Mouse (Mus musculus): ENCODE results near the gene Ptpn6.
A peak's percentile ranks its signal among the peaks of the same experiment; 100 is the strongest.

The Ptpn6 gene

DNA sequence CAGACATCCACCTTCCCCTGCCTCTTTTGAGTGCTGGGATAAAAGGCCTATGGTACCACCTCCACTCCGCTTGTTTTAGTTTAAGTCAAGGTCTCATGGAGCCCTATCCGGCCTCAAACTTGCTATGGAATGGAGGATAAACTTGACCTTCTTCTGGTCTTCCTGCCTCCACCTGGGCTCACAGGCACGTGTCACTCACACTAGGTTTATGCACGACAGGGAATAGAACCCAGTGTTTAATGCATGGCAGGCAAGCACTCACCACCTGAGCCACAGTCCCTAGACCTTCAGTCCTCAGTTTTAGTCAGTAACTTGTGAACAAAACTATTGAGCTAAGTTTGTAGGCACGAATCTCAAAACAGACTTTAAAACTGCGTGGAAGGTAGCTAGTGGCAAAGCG, 7.5 kb downstream of the Ptpn6 start:
- DNase-seq (ENCODE audit: extremely low spot score, low spot score) = no peak

DNA sequence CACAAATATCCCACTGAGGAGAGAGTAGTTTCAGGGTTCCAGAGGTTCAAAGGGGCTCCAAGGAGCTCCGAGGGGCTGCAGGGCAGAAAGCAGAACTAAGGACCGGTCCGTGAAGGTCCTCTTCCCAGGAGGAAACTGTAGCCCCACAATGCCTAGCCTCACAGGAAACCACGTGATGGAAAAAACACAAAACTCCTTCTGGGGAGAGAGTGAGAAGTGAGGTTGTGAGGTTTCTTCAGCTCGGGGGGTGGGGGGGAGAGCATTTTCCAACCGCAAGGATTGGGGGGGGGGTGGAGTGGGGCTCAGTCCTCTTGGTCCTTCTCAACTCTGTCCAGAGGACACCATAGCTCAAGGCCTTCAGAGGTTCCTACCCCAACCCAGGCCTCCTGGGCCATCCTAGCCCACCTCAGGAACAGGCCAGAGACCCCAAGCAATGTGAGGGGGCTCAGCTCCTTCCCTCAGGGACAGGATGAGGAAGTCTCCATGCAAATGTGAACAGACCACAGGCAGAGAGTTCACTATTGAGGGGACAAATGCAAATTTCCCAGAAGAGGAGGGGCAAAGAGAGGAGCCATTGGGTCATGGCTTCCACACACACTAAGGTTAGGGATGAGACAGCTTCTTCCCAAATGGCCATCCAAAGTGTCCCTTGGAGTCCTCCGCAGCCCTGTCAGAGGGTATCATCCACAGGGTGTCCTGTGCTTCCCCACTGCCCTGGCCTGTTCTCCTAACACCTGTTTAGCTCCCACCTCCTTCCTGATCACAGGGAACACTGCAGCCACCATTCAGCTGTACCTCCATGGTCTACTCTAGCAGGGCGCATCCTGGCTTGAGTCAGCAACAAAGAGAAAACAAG, 8.4 kb downstream of the Ptpn6 start:
- no peak for DNase-seq (ENCODE audit: extremely low spot score, low spot score)

DNA sequence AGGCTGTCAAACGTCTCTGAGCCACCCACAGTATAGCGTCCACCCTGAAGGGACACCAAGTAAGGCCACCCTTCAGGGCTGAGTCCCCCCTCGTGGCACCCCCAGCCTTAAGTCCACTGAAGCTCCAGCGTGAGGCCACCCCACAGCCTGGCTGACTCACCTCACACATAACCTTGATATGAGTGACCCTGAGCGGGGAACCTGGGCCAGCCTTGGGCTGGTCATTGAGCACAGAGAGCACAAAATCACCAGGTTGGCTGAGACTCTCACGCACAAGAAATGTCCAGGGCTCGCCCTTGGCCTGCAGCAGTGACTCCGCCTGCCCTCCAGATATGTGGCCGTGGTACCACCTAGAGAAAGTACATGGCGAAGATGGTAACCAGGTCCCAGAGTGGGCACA, 9.9 kb downstream of the Ptpn6 start:
- no peak for DNase-seq (ENCODE audit: extremely low spot score, low spot score)

DNA sequence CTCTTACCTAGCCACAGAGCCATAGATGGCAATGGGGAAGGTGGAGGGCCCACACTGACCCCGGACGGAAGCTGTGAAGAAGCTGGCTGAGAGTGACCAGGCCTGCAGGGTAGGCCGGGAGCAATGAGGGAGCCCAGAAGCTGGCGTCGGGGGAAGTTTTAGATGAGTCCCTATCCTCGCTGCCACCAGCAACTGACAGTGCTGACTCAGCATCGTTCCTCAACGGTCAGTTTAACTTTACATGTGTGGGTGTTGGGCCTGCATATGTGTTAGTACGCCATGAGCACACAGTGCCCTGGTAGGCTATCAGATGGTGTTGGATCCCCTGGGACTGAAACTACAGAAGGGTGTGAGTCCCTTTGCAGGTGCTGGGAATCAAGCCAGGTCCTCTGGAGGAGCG, 14.0 kb downstream of the Ptpn6 start:
- DNase-seq (ENCODE audit: extremely low spot score, low spot score) = no peak

DNA sequence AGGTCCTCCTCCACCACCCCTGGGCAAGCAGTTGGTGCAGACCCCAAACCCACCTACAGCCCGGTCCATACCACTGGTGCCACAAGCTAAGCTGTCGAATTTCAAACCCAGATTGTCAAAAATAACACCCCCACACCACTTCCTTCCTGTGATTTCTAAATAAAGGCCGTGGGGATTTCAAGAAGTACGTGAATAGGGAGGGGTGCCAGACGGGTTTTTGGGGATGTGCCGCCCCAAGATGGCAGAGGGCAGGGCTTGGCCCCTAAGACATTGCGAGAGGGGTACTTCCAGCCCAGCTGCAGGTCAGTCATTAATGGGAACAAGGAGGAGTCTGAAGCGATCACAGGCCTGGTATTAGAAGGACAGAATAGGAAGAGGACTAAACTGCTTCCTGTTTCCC, 15.0 kb downstream of the Ptpn6 start:
- no peak for DNase-seq (ENCODE audit: extremely low spot score, low spot score)

DNA sequence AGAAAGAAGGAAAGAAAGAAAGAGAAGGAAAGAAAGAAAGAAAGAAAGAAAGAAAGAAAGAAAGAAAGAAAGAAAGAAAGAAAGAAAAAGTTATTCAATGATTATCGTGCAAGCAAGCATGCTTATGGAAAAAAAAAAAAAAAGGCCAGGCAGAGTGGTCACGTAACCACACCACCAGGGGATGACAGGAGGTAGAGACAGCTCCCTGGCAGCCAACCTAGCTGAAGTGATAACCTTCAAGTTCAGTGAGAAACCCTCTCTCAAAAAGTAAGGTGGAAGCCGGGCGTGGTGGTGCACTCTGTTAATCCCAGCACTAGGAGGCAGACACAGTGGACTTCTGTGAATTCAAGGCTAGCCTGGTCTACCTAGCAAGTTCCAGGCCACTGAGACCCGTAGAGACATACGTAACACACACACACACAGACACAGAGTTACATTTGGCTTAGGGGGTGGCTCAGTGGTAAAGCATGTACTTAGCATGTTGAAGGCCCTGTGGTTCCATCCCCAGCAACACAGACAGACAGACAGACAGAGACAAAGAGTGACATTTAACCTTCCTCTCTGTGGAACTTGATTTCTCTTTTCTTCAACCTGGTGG, 15.5 kb downstream of the Ptpn6 start:
- no peak for DNase-seq (ENCODE audit: extremely low spot score, low spot score)

DNA sequence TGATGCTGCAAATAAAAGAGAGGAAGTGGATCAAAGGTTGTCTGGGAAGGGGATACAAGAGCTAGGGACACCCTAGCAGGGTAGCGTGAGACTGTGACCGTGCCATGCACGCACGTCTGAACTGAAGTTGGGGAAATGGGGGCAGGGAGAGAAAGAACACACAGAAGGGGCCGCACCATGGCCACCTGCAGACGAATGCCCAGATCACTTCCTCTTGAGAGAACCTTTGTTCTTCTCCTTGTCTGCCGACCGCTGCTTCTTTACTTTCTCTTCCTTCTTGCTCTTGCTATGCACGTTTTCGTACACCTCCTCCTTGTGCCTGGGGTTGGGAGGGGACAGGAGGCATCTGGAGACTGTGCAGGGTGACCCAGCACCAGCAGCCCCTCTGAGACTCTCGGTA, 17.6 kb downstream of the Ptpn6 start:
- no peak for DNase-seq (ENCODE audit: extremely low spot score, low spot score)

DNA sequence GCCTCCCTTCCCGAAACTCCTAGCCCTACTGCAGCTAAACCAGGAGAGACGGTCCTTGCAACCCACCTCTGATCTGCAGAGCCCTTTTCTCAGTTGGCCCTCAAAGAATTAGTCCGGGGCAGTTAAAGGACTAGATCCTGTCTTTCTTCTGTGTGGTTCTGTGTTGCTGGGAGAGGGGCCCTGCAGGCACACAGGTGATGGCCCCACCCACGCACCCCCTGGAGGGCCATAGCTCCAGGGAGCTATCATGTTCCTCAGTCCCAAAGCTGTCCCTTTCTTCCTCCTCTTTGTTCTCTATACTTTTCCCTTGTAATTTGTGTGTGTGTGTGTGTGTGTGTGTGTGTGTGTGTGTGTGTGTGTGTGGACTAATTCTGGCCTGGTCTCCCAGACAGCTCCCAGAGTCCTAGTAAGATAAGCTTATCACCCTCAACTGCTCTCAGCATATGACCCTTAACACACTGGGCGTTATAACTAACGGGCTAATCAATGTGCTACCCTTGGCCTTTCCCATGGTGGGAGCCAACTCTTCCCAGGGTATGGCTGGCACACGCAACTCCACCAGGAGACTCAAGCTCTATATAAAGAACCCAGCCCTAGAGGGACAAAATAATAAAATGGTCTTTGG, 19.0 kb downstream of the Ptpn6 start:
- no peak for DNase-seq (ENCODE audit: extremely low spot score, low spot score)

DNA sequence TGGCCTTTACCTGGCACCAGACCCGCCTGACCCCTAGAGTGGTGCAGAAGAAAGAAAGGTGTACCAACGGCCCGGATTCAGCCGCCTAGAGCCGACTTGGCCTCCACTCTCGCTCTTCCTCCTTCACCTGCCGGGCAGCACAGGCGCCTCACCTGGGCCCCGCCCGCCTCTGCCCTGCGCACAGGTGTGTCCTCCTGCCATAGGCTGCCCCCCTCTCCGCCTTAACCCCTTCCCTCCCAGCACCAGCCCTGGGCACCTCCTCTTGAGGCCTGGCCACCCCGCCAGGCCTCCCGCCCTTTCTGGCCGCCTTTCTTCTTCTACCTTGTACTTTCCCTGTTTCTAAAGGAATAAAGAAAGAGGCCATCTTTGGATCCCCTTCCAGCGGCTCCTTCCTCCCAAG, 19.8 kb downstream of the Ptpn6 start:
- no peak for DNase-seq (ENCODE audit: extremely low spot score, low spot score)

DNA sequence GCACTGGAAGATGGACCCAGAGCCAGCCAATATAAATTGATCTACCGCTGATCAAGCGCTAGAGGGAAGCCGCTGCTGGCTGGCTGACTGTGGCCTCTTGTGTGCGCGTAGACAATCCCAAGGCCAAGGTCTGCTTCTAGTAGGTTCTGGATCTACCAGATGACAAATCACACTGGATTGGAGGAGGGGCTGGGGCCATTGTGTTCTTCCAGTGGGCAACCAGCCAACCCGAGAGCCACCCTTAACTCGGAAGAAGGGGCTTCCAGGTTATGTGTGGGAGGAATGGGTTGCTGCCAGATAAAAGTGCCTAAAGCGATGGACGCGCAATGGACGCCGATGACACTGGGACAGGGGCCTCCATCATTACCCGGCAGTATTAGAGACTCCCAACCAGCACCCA, 20.5 kb downstream of the Ptpn6 start:
- no peak for DNase-seq (ENCODE audit: extremely low spot score, low spot score)

DNA sequence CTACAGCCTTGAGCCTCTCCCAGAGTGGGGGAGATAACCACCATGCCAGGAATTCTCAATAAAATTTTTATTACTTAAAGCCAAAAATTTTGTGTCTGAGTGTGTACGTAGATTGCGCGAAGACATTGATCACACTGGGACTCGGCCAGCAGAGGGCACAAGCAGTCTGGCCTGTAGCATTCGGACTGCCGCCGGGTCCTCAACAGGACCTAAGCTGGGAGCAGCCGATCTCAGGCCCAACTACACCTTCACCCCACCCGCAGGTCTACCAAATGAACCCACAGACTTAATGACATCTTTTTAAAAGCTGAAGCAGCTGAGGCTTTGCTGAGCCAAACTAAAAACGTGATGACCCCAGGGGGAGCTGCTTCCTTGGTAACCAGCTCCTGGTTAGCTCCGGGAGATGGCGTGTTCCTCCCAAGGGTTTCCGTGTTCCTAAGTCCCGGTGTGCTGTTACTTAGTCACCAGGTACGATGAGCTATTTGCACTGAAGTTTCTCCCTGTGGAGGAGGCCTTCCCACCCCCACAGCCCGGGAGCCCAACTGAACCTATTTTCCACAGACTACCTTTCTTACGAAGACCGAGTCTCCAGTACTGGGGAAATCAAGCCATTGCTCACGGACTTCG, 21.5 kb downstream of the Ptpn6 start:
- peak; percentile 53 for DNase-seq (ENCODE audit: extremely low spot score, low spot score)

DNA sequence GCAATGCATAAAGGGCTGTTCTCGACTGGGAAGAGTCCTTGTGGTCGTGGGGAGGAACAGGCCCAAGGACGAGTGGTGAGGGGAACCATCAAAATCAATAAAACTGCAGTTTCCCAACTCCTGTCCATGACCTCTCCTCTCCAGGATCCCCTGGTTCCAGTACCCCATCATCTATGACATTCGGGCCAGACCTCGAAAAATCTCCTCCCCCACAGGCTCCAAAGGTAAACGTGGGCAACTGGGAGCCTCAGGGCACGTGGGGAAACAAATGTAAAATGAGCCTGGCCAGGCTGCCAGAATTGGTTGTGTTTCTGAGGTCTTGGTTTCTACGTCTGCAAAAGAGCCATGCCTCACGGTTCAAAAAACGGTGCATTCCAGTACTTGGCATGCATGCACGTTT, 25.6 kb downstream of the Ptpn6 start:
- no peak for DNase-seq (ENCODE audit: extremely low spot score, low spot score)

DNA sequence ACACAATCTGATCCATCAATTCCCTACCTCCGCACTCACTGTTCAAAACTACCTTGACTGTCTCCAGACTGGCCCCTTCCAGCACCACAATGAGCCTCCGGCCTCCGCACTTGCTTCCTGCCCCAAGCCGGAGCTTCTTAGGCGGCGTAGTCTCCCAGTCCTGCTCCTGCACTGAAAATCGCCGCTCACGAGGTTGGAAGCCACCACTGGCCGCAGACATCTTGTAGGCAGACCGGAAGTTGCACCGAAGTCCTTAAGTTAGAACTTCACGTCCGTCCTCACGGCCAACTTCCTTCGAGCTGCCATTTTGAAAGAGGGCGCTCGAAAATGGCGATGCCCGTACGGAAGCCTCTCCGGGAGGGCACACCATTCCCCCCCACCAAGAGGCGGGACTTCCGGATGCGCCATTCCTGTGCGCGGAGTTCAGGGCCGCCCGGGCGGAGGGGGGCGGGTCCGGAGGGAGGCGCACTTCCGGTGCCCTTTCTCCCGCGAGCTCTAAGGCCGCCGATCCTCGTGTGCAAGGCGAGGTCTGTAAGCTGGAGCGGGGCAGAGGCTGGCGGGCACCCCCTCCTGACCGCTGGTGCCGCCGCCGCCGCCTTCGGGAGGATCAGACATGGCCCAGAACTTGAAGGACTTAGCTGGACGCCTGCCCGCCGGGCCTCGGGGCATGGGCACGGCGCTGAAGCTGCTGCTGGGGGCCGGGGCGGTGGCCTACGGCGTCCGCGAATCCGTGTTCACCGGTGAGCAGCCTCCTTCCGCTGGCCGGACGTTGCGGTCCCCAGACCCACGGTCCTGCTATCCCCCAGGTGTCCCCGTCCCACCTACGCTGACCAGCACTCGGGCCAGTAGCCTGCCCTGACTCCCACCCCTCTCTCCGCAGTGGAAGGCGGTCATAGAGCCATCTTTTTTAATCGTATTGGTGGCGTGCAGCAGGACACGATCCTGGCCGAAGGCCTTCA, 26.4 kb downstream of the Ptpn6 start, which contains the start of the genes Emg1 and Phb2:
Emg1 (minus strand) TSS at position 355 of the 959 bp plus-strand sequence.
Phb2 (plus strand) TSS at position 513 of the 959 bp plus-strand sequence.
- DNase-seq (ENCODE audit: extremely low spot score, low spot score) = peak; percentile 99

DNA sequence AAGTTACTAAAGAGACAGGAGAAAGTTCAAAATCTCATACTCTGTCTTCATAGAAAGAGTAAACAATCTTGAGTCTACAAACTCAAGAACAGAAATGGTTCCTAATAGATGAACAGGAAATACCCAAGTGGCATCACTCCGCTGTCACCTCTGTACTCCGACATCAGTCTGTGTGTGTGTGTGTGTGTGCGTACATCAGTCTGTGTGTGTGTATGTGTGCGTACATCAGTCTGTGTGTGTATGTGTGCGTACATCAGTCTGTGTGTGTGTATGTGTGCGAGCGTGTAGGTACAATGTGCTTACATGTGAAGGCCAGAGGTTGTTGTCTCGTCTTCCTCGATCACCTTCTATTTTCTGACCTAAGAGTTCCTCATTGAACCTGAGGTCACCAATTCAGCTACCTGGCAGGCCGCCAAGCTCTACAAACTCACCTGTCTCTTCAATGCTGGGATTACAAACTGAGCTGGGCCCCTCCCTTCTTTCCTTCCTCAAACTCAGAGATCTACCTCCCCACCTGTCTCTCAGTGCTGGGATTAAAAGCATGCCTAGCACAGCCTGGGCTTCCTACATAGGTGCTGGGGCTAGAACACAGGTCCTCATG, 30.1 kb downstream of the Ptpn6 start:
- DNase-seq (ENCODE audit: extremely low spot score, low spot score) = no peak

DNA sequence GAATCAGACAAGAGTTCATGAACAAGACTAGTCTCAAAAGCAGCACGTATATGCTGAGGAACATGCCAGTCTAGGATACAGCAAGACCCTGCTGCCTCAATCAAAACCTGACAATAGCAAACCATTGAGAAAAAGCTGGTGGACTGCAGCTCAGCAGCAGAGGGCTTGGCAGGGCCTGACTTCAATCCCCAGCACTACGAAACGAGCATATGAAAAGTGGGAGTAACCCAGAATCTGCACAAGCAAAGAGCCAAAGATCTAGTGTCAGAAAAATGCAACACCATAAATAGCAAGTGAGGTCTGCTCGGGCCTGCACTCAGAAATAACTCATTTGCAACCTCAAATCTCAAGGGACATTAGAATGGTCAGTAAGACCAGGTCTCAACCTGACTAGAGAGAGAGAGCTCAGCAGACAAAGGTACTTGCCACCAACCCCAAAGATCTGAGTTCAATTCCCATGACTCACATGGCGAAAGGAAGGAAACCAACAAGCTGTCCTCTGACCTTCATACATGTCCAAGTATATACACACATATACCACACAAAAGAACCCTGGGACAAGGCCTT, 32.4 kb downstream of the Ptpn6 start:
- no peak for DNase-seq (ENCODE audit: extremely low spot score, low spot score)

DNA sequence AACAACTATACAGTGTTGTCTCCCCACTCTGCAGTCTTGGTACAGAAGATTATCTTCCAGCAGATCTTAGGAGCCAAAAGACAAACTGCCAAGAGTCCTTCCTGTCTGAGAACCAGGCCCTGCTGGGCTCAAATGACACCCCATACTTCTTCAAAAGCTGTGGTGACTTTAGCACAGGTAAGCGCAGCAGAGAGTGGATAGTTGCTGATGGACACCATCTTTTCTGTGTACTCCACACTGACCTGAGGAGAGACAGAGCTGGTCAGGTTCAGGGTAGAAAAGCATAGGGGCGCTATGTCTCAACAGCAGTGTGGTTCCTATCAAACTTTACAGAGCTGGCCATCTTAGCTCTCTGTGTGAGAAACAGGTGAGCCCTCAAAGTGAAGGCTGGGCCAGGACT, 34.1 kb downstream of the Ptpn6 start:
- no peak for DNase-seq (ENCODE audit: extremely low spot score, low spot score)

DNA sequence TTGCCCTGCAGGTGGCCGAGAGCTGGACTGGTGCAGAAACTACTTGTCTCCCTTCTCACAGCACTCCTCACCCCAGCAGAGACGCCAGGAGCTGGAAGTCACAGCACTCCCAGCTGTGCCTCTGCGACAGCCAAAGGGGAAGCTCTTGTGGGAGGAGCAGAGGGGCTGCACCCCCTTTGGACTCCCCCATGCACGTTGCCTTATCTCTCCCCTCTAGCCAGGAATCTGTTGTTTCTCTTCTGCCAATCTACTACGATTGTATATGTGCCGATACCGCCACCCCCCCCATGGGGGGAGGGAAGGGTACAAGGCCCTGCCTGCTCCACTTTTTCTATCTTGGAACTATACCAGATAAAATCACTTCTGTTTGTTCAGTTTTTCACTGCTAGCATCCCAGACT, 34.7 kb downstream of the Ptpn6 start:
- no peak for DNase-seq (ENCODE audit: extremely low spot score, low spot score)

DNA sequence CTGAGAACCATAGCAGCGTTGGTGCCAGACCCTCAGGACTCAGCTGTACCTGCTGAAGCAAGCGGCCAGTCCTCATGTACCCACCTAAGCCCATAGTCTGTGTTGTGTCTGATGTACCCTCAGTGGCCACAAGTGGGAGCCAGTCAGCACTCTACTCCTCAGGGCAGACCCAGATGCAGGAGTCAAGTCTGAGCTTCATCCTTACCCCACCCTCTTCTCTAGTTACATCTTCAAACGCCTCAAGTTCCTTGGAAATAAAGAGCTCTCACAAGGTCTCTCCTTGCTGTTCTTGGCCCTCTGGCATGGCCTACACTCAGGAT, 35.8 kb downstream of the Ptpn6 start:
- DNase-seq (ENCODE audit: extremely low spot score, low spot score) = peak; percentile 69

DNA sequence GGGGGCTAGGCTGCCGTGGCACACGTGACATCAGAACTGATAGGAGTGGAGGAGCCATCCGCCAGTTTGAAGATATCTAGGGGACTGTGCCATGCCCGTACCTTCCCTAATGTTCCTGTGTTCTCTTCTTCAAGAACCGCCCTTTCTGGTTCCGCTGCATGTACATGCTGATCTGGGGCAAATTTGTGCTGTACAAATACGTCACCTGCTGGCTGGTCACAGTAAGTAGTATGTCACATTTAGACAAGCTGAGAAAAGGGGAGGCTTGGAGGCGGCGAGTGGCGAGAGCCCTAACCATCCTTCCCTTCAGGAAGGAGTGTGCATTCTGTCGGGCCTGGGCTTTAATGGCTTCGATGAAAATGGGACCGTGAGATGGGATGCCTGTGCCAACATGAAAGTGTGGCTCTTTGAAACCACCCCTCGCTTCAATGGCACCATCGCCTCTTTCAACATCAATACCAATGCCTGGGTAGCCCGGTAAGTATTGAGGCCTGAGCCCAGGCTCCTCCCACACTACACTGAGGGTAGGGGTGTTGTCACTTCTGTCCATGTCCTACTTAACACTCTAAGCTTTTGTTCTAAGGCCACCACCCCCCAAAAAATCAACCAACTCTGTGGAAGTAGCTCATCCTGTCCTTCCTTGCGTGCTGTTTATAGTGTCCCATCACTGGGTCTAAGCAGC, 36.3 kb downstream of the Ptpn6 start:
- no peak for DNase-seq (ENCODE audit: extremely low spot score, low spot score)

DNA sequence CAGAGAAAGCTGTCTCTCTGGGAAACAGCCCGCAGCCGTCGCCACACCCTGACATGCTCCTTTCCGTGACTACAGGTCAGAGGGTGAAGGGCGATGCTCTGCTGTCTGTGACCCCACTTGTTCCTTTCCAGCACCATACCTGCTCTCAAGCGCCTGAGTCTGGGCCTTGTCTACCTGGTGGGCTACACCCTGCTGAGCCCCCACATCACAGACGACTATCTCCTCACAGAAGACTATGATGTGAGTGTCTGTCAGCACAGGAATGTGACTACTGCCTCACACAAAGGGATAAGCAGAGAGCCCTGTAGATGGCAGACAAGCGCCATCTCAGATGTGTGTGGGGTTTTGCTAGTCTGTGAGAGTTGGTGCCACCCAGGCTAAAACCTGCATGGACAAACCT, 37.2 kb downstream of the Ptpn6 start:
- DNase-seq (ENCODE audit: extremely low spot score, low spot score) = no peak

All from neural tube, embryonic 10.5 days (tissue).